Mouse (Mus musculus) midbrain, embryonic 11.5 days (tissue): Measurements from ENCODE around the gene Pik3r2. TPM values are rescaled to one million over a fixed set of nuclear protein-coding genes. Genes with fewer than 3 reads are reported as not detected.

Experiments used
- ATAC-seq: fragments of 200-750 bp; cut with Nextera tagmentation; 2 replicates; pipeline ENCODE4 v1.8.0; 2017; ENCODE audit warnings: moderate TSS enrichment, moderate library complexity; ENCODE audit not compliant: low FRiP score
- DNase-seq: peaks from one replicate; pipeline ENCODE4 v3.0.0; 2015; ENCODE audit warnings: low spot score; ENCODE audit errors: missing footprints
- H3K27ac ChIP-seq: fragments of 300-500 bp; sonication (generic); 2 replicates; pipeline ENCODE4 v1.5.1; 2014; ENCODE audit warnings: low read depth, low read length
- H3K27me3 ChIP-seq: fragments of 300-500 bp; sonication (generic); 2 replicates; pipeline ENCODE4 v1.6.1; 2014; ENCODE audit warnings: mild to moderate bottlenecking, low read length, moderate library complexity, mixed read lengths; ENCODE audit not compliant: control insufficient read depth, insufficient read depth
- H3K36me3 ChIP-seq: fragments of 300-500 bp; sonication (generic); 2 replicates; pipeline ENCODE4 v1.6.1; 2014; ENCODE audit warnings: mild to moderate bottlenecking, low read length, moderate library complexity, mixed read lengths; ENCODE audit not compliant: control insufficient read depth, insufficient read depth
- H3K4me1 ChIP-seq: fragments of 300-500 bp; sonication (generic); 2 replicates; pipeline ENCODE4 v1.6.1; 2014; ENCODE audit warnings: low read length; ENCODE audit not compliant: control insufficient read depth, insufficient read depth
- H3K4me2 ChIP-seq: fragments of 300-500 bp; sonication (generic); 2 replicates; pipeline ENCODE4 v1.6.1; 2014; ENCODE audit warnings: mild to moderate bottlenecking, moderate library complexity
- H3K4me3 ChIP-seq: fragments of 300-500 bp; sonication (generic); 2 replicates; pipeline ENCODE4 v1.5.1; 2014; ENCODE audit warnings: low read depth, low read length
- H3K9ac ChIP-seq: fragments of 300-500 bp; sonication (generic); 2 replicates; pipeline ENCODE4 v1.6.1; 2014; ENCODE audit warnings: low read length
- H3K9me3 ChIP-seq: fragments of 300-500 bp; sonication (generic); 2 replicates; pipeline ENCODE4 v1.6.1; 2016; ENCODE audit warnings: low read length; ENCODE audit not compliant: control insufficient read depth
- WGBS: fragments of 180-500 bp; shearing (Covaris S2); extraction: QIAGEN DNeasy Blood & Tissue Kit; methylation state at CpG from one replicate; pipeline ENCODE4 v1.1.7; 2014; 5-methylcytosine and 5-hydroxymethylcytosine counted together
- polyA plus RNA-seq: library from polyadenylated mRNA; unstranded; fragments of >200 nt; fragmentation: Nextera tagmentation; extraction: Ambion mirVana; gene quantifications from 2 replicates; pipeline ENCODE4 v1.2.1, GENCODE M21; 2014

The Pik3r2 gene
- polyA plus RNA-seq, 1 experiment from 2014 or later = 30.2 TPM

DNA sequence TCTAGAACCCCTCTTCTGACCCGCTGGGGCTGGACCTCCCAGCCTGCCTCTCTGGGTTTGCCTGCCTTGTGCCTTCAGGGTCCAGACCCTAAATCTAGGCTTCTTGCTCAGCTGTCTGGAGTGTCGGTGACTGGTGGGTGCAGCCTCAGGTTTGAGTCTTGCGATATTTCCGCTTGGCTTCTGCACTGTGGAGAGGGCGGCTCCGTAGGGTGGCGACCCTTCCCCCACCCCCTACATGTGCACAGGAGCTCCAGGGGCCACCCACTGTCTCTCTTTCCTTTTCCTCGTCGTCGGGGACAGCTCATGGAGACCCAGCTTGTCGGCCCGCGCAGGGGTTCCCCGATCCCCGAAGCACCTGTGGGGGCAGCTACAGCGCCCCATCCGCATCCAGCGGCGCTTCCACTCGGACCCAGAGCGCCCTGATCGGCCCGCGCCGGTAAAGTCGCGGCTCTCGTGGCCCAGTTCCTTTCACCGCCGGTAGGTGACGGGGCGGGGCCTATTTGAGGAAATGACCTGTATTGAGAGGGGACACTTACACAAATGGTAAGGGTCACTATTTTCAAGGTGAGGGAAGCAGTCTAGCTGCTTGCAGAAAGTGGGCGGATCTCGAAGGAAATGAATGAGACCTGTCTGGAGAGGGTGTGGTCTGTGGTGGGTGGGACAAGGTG, 46.6 kb downstream of the Pik3r2 start:
- peaks cover 18% of the 10 kb centered on the region for H3K27me3 ChIP-seq
- no peak overlapping the region for H3K27ac ChIP-seq
- 0 out of 2 replicates have a peak overlapping the region, but pooled peaks have one; percentile 3 for H3K4me3 ChIP-seq
- 0 out of 2 replicates have a peak overlapping the region, but pooled peaks have one; percentile 24 for H3K9ac ChIP-seq
- no peaks in the 10 kb centered on the region for H3K9me3 ChIP-seq
- WGBS = 6% methylated on average over 34 of the region's 34 CpGs
- ATAC-seq = no peak
- peak overlapping the region; percentile 30 for H3K4me2 ChIP-seq
- H3K4me1 ChIP-seq = peaks cover 3% of the 10 kb centered on the region; the same call in 1 of the 2 replicates
- no peak for DNase-seq
- no peaks in the 10 kb centered on the region for H3K36me3 ChIP-seq

DNA sequence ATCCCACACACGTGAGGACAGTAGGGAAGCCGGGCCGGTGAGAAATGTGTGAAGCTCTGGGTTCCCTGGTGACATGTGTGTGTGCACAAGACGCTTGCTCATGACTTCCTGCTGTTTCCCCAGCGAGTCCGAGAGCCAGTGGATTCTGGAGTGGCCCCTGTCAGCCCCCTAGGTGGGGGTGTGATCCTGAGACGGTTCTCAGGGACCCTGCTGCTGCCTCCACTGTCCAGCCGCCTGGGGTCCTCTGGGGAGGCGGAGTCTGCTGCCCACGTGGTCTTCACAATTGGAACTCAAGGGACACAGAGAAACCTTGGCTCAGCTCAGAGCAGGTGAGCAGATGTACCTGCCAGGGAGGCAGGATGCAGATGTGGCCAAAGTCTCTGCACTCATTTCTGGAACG, 49.8 kb downstream of the Pik3r2 start:
- no peak overlapping the region for H3K9ac ChIP-seq
- no peak overlapping the region for H3K27ac ChIP-seq
- 42% methylated on average over 11 of the region's 11 CpGs for WGBS
- no peak for DNase-seq
- H3K4me1 ChIP-seq = peaks cover 3% of the 10 kb centered on the region; the same call in 1 of the 2 replicates
- no peaks in the 10 kb centered on the region for H3K36me3 ChIP-seq
- H3K9me3 ChIP-seq = no peaks in the 10 kb centered on the region
- no peak overlapping the region for H3K4me2 ChIP-seq
- peaks cover 18% of the 10 kb centered on the region for H3K27me3 ChIP-seq
- no peak overlapping the region for H3K4me3 ChIP-seq
- no peak for ATAC-seq

DNA sequence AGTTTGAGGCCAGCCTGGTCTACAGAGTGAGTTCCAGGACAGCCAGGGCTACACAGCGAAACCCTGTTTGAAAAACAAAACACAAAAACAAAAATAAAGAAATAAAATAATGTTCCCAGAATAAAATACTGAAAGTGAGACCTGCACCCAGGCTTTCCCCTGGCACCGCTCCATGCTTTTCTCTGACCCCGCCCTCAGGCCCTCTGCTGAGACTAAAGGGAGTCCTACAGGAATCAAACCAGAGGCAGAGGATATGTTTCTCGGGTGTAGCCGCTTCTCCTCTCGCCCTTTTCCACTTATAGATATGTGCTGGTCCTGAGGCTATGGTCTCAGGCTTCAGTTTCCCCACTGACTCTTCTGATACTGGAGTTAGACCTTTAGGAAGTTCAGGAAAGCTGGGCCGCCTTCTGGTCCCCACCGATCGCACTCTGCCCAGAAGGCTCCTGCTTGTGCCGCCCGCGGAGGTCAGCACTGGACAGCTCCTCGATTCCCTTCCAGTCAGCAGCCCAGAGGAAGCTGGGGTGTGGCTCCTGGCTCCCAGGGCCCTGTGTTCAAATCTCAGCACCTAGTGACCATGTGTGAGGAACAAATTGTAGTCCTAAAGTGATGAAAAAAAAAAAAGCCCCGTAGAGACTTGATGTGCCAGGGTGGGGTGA, 50.6 kb downstream of the Pik3r2 start:
- no peaks in the 10 kb centered on the region for H3K36me3 ChIP-seq
- no peaks in the 10 kb centered on the region for H3K9me3 ChIP-seq
- peaks cover 18% of the 10 kb centered on the region for H3K27me3 ChIP-seq
- no peak overlapping the region for H3K4me2 ChIP-seq
- 29% methylated on average over 14 of the region's 14 CpGs for WGBS
- H3K4me3 ChIP-seq = no peak overlapping the region
- no peak overlapping the region for H3K9ac ChIP-seq
- H3K4me1 ChIP-seq = peaks cover 3% of the 10 kb centered on the region; the same call in 1 of the 2 replicates
- H3K27ac ChIP-seq = no peak overlapping the region
- no peak for ATAC-seq
- no peak for DNase-seq

DNA sequence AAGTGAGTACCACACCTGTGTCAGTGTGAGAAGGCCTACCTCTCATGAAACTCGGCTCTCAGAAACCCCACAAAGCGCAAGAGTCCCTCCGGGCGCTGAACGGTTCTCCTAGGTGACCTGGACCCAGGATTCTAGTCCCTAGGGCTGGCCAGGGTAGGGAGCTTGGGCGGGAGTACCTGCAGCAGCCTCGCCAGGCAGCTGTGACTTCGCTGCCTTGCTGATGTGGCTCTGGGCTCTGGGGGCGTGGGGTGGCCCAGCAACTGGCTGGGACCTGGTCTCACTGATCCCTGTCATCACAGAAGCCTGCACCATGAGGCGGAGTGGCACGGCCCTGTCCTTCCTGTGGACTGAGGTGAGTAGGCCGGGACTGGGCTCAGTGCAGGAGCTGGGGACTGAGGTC, 52.3 kb downstream of the Pik3r2 start:
- H3K9me3 ChIP-seq = no peaks in the 10 kb centered on the region
- 78% methylated on average over 12 of the region's 12 CpGs for WGBS
- no peak for ATAC-seq
- peaks cover 6% of the 10 kb centered on the region for H3K27me3 ChIP-seq
- H3K4me1 ChIP-seq = no peaks in the 10 kb centered on the region
- H3K4me3 ChIP-seq = no peak overlapping the region
- no peak for DNase-seq
- no peak overlapping the region for H3K27ac ChIP-seq
- no peak overlapping the region for H3K9ac ChIP-seq
- no peak overlapping the region for H3K4me2 ChIP-seq
- H3K36me3 ChIP-seq = no peaks in the 10 kb centered on the region

DNA sequence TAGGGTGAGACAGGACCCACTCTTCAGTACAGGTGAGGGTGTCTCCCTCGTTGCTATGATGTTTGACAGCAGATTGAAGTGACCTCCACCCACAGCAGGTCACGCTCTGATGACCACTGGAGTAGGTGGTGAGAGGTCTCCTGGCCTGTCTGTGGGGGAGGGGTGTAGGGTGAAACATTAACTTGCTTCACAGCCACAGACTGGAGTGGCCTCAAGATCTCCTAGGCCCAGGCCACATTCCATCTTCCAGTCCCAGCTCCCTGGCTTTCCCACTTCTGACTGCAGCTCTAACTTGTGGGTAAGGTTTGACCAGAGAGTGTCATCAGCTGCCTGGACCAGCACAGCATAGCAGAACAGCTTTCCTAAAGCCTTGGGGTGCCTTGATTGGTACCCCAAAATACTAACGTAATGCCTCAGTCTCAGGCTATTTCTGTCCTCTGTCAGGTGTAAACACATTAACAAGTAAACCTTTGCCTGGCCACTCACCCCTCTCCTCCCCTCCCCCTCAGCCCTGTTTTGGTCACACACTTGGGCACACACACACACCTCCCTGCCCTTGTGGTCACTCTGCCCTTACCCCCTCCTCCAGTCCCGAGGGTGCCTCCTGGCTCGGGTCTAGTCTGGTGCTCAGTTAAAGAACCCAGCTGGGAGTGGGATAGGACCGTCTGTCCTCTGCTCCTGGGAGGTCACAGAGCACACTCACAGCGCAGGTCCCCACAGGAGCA, 52.9 kb downstream of the Pik3r2 start, which contains the start of gene Pde4c:
Pde4c (plus strand) TSS at position 235 of the 725 bp plus-strand sequence.
- H3K36me3 ChIP-seq = no peaks in the 10 kb centered on the region
- H3K27me3 ChIP-seq = peaks cover under 1% of the 10 kb centered on the region
- no peaks in the 10 kb centered on the region for H3K9me3 ChIP-seq
- no peak for ATAC-seq
- 69% methylated on average over 7 of the region's 7 CpGs for WGBS
- H3K4me2 ChIP-seq = no peak within 1 kb of the TSS
- no peak within 1 kb of the TSS for H3K27ac ChIP-seq
- H3K9ac ChIP-seq = no peak within 1 kb of the TSS
- no peak within 1 kb of the TSS for H3K4me3 ChIP-seq
- H3K4me1 ChIP-seq = no peaks in the 10 kb centered on the region
- DNase-seq = no peak

DNA sequence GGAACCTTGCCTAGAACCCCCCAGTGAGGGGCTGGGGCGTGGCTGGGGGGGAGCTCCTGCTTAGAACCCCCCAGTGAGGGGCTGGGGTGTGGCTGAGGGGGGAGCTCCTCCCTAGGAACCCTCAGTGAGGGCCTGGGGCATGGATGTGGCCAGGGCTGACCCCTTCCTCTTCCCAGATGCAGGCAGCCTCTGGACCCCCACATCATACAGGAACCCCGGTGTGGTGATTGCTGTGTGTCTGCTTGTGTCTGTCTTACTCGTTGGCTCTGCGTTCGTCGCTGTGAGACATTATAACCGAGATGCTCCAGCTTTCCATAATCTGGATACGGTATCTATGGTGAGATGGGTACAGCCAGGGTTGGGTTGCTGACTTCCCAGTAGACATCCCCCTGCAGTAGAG, 54.9 kb downstream of the Pik3r2 start:
- Histone ChIP-seq H3K4me2 (no peak overlapping the region), H3K4me3 (no peak overlapping the region), H3K9me3 (no peaks in the 10 kb centered on the region), H3K27ac (no peak overlapping the region), H3K36me3 (no peaks in the 10 kb centered on the region), H3K9ac (no peak overlapping the region), H3K27me3 (no peaks in the 10 kb centered on the region), H3K4me1 (no peaks in the 10 kb centered on the region)
- DNase-seq (no peak), ATAC-seq (no peak)
- 83% methylated on average over 8 of the region's 8 CpGs for WGBS

DNA sequence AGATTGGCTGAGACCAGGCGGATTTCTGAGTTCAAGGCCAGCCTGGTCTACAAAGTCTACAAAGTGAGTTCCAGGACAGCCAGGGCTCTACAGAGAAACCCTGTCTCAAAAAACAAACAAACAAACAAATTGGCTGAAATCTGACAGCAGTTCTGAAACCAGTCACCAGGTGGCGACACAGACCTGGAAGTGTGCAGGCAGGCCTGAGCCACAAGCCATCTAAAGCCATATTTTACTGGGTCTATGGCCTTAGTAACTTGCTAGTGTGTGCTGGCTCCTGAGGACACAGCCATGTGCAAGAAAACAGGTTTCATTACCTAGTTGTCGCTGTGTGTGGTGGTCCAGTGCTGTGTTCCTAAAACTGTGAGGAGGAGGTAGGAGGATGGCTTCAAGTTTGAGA, 55.8 kb downstream of the Pik3r2 start:
- 2% methylated on average over 3 of the region's 3 CpGs for WGBS
- Histone ChIP-seq H3K27ac (no peak overlapping the region), H3K4me1 (no peaks in the 10 kb centered on the region), H3K27me3 (no peaks in the 10 kb centered on the region), H3K9ac (no peak overlapping the region), H3K4me3 (no peak overlapping the region), H3K9me3 (no peaks in the 10 kb centered on the region), H3K36me3 (no peaks in the 10 kb centered on the region), H3K4me2 (no peak overlapping the region)
- peak; percentile 98 for DNase-seq
- ATAC-seq = peak; percentile 51; the same call in 1 of the 2 replicates

DNA sequence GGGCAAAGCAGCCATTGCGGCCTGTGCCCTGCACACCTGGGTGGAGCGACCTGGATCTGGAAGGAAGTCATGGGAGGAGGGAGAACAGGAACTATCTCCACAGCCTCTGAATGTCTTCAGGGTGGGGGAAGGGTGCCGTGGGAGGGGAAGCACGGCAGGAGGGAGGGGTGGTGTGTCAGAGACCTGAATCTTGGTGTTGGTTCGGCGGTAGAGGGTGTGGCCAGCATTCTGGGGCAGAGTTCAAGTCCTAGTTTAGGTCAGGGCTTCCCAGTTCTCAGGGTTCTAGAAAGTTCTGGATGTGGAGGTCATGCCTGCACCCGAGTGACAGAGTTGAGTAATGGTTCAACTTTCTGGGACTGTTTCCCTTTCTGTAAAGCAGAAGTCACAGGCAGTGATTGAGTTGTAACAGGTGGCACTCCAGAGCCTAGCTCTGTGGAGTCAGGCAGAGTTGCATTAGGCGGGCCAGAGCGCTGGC, 56.7 kb downstream of the Pik3r2 start:
- 73% methylated on average over 9 of the region's 9 CpGs for WGBS
- no peaks in the 10 kb centered on the region for H3K36me3 ChIP-seq
- DNase-seq (no peak), ATAC-seq (no peak)
- H3K4me1 ChIP-seq = no peaks in the 10 kb centered on the region
- no peak overlapping the region for H3K4me3 ChIP-seq
- no peaks in the 10 kb centered on the region for H3K27me3 ChIP-seq
- H3K27ac ChIP-seq = no peak overlapping the region
- H3K9ac ChIP-seq = no peak overlapping the region
- H3K4me2 ChIP-seq = no peak overlapping the region
- H3K9me3 ChIP-seq = no peaks in the 10 kb centered on the region

DNA sequence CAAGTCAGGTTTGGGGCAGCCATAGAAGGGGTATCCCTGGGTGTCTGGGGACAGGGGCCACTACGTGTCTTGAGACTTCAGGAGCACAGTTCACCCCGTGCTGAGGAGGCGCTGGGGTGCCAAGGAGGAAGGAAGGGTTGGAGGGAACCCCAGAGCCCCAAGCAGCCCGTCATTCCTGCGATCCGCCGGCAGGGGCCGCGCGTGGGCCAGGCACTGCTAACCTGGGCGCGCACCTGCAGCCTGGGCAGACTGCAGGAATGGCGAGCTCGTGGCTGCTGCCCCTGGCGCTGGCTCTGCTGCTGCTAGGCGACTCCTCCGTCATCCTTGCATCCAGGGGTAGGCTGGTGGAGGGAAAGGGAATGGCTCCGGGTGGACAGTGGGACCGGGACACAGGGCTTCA, 58.2 kb downstream of the Pik3r2 start, which contains the start of gene Gm3336:
Gm3336 (plus strand) TSS at position 247 of the 400 bp plus-strand sequence.
- peak; percentile 94 for DNase-seq
- Histone ChIP-seq H3K4me1 (no peaks in the 10 kb centered on the region), H3K36me3 (no peaks in the 10 kb centered on the region), H3K9ac (no peak within 1 kb of the TSS), H3K4me3 (no peak within 1 kb of the TSS), H3K9me3 (no peaks in the 10 kb centered on the region), H3K27ac (no peak within 1 kb of the TSS), H3K27me3 (no peaks in the 10 kb centered on the region), H3K4me2 (no peak within 1 kb of the TSS)
- WGBS = under 1% methylated on average over 19 of the region's 19 CpGs
- peak; percentile 51; the same call in 1 of the 2 replicates for ATAC-seq
